Mouse (Mus musculus) erythroblast, embryonic 14.5 days (primary cell): ENCODE data around the gene Trim46.

Experiments
- GATA1 ChIP-seq: IDR thresholded peaks from 2 replicates; pipeline ENCODE4 v1.6.1; 2012; ENCODE audit warnings: low read length, inconsistent platforms, mixed read lengths
- TAL1 ChIP-seq: IDR thresholded peaks from 3 replicates; pipeline ENCODE4 v1.6.1; 2012; ENCODE audit warnings: low read length, inconsistent platforms, mixed read lengths

DNA sequence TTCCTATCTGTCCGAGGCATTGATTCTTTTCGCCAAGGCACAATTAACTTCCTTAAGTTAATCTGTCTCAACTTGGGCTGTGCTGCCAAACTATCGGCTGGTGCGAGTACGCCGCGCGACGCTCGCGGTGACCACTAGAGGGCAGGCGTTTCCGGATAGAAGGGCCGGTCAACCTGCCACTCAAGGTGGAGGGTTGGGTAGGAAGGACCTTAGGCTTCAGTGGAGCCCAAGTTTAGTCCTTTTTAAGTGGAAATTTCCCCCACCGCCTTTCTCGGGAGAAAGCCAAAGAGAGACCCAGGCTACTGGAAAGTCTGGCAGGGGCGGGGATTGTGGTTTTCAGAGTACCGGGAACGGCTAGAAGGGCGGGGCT lies 17.9 kb downstream of the Trim46 start:
- TF ChIP-seq GATA1 (no peak), TAL1 (no peak)
